9 mouse cellular contexts compared by ENCODE assay signal in the genomic region with DNA sequence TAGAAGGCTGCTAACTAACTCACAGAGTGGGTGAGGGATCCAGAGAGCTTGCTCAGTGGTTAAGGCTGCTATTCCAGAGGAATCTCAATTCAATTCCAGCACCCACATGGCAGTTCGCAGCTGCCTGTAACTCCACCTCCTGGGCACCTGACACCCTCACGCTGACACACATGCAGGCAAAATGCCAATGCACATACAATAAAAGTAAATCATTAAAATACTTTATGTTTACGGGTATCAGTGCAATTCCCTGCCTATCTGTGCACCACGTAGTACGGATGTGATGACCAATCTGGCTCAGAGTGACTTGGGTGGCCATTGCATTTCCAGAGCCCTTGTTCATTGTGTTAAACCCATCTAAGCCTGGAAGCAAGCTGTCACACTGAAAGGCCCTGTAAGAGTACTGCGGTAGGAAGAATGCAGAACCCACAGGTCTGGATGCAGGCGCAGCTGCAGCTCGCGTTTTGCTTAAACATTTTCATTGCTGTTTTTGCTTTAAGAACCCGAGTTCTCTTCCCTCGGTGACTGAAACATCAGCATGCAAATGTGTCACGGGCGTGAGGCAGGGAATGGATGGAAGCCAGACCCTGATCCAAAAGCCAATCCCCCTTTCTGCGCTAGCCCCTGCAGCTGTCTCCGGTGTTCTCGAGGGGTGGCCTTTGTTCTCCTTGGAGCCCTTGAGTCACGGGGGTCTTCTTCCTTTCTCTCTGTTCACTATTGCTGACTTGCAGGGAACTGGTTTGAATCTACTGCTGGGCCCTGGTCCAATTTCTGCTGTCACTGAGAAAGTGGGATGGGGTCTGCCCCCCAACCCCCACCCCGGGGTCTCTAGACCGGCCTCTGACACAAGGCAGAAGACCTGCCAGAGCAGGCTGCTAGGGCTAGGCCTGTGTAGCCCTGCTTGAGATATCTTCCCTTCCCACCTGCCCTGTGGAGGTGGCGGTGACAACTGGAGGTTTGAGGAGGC. TPM values are rescaled to one million over a fixed set of nuclear protein-coding genes. Genes with fewer than 3 reads are reported as not detected.
A peak's percentile ranks its signal among the peaks of the same experiment; 100 is the strongest.
DNase-seq lines count a peak whose midpoint lies in the region; TF ChIP-seq lines count a peak whose summit lies in the region.
"Had no signal": no experiment of that assay in that cellular context is flagged by ENCODE, and none has a peak within 500 bp of the region (broad histone marks: within the 10 kb centered on the region; RNA-seq: fewer than 3 reads in every experiment).

No protein-coding gene starts in this region.

- H3K4me1 ChIP-seq in cerebellum, adult 2 months (ENCODE audit: control insufficient read depth, insufficient read depth, low read length): peaks cover 13% of the 10 kb centered on the region; the same call in 1 of the 2 replicates

- H3K4me3 ChIP-seq in cerebellum, adult 2 months (replicated peaks; ENCODE audit: insufficient read depth, low read depth, low read length): no peak overlapping the region
- H3K4me3 ChIP-seq in left cerebral cortex, adult 2 months: peak overlapping the region; percentile 18; the same call in 1 of the 2 replicates

- H3K27me3 ChIP-seq in cerebellum, adult 2 months (ENCODE audit: control insufficient read depth, insufficient read depth, low read length): no peaks in the 10 kb centered on the region

- intact Hi-C loops in left cerebral cortex, adult 2 months (cut with DNase I): no loop called here

- no peak for TF ChIP-seq POLR2A in cerebellum, adult 2 months (IDR thresholded peaks at IDR 0.05; ENCODE audit: borderline replicate concordance, insufficient read depth, low read length)

- WGBS in cerebellum, adult 2 months: 47% methylated on average over 20 of the region's 20 CpGs

- no peak for TF ChIP-seq CTCF in cerebellum, adult 2 months (IDR thresholded peaks at IDR 0.05; ENCODE audit: borderline replicate concordance, insufficient read depth, low read depth, low read length)
- no peak for TF ChIP-seq CTCF in left cerebral cortex, adult 2 months (IDR thresholded peaks at IDR 0.05)

- no peak overlapping the region; the same call in 1 of the 2 replicates for H3K27ac ChIP-seq in cerebellum, adult 2 months (ENCODE audit: insufficient read depth, low read length)
- H3K27ac ChIP-seq in left cerebral cortex, adult 2 months: peak overlapping the region; percentile 78

- peak; percentile 33 to 41 for DNase-seq in cerebellum, adult 2 months
- no peak for DNase-seq in cerebellum, adult 18-20 months
- peak; percentile 6 for DNase-seq in fibroblast of lung, adult 2 months (ENCODE audit: low read depth)
- DNase-seq in left cerebral cortex, adult 2 months (ENCODE audit: extremely low spot score in 1 of 2, low spot score in 2 of 2): peak in 1 of 2 experiments; percentile 38
- peak; percentile 43 for DNase-seq in retina, embryonic 14.5 days (ENCODE audit: low spot score)
- no peak for DNase-seq in spleen, postnatal 14 days (ENCODE audit: low spot score in 2 of 2)
- DNase-seq in adrenal gland, postnatal 4 days (ENCODE audit: low spot score in 2 of 2): no peak
- no peak for DNase-seq in adrenal gland, postnatal 14 days

RNA-seq across cellular contexts. Expression of a gene that starts 12.0 kb away (rescaled TPM):
- 0.80 and 1.0 TPM in 2 replicates for polyA plus RNA-seq in cerebellum, adult 2 months (2012; rRNA removed)
- total RNA-seq in left cerebral cortex, adult 2 months (2021): under 1 TPM; 0.70 to 0.79 TPM
- total RNA-seq in adrenal gland, postnatal 4 days (2021): under 1 TPM in 1 of 2 experiments, not detected in 1; 0.25 TPM
- not detected in 2 replicates for total RNA-seq in adrenal gland, postnatal 14 days (2021)
- total RNA-seq: common myeloid progenitor, adult 5-6 weeks had no signal

RNA-seq across cellular contexts. Expression of a gene that starts 30.5 kb away (rescaled TPM):
- 57.9 and 78.1 TPM in 2 replicates for polyA plus RNA-seq in cerebellum, adult 2 months (2012; rRNA removed)
- total RNA-seq in left cerebral cortex, adult 2 months (2021): 10 to 100 TPM; 12.6 to 15.5 TPM
- total RNA-seq in adrenal gland, postnatal 4 days (2021): 1 to 10 TPM in 1 of 2 experiments, under 1 TPM in 1; 0.85 to 1.1 TPM
- total RNA-seq in adrenal gland, postnatal 14 days (2021): 0.33 and 0.41 TPM in 2 replicates

RNA-seq across cellular contexts. Expression of a gene that starts 56.9 kb away (rescaled TPM):
- polyA plus RNA-seq in cerebellum, adult 2 months (2012; rRNA removed): 116 and 118 TPM in 2 replicates
- total RNA-seq in left cerebral cortex, adult 2 months (2021): 10 to 100 TPM; 63.8 to 65.7 TPM
- total RNA-seq in adrenal gland, postnatal 4 days (2021): 10 to 100 TPM; 47.7 to 49.2 TPM
- 37.7 and 40.5 TPM in 2 replicates for total RNA-seq in adrenal gland, postnatal 14 days (2021)

Comparison
In these comparisons a context has a peak if more than half of its experiments do, and no peak if none do; other contexts are left out.
1. DNase-seq: peak in cerebellum, adult 2 months (2 of 2), fibroblast of lung, adult 2 months (single experiment) and retina, embryonic 14.5 days (single experiment); none in cerebellum, adult 18-20 months (0 of 2), spleen, postnatal 14 days (0 of 2), adrenal gland, postnatal 4 days (0 of 2) and adrenal gland, postnatal 14 days (single experiment).